Mouse (Mus musculus): ENCODE results near the gene Cldn3. TPM values are rescaled to one million over a fixed set of nuclear protein-coding genes. Genes with fewer than 3 reads are reported as not detected.

Gene Cldn3
- polyA plus RNA-seq, 1 experiment = 26.7 TPM

DNA sequence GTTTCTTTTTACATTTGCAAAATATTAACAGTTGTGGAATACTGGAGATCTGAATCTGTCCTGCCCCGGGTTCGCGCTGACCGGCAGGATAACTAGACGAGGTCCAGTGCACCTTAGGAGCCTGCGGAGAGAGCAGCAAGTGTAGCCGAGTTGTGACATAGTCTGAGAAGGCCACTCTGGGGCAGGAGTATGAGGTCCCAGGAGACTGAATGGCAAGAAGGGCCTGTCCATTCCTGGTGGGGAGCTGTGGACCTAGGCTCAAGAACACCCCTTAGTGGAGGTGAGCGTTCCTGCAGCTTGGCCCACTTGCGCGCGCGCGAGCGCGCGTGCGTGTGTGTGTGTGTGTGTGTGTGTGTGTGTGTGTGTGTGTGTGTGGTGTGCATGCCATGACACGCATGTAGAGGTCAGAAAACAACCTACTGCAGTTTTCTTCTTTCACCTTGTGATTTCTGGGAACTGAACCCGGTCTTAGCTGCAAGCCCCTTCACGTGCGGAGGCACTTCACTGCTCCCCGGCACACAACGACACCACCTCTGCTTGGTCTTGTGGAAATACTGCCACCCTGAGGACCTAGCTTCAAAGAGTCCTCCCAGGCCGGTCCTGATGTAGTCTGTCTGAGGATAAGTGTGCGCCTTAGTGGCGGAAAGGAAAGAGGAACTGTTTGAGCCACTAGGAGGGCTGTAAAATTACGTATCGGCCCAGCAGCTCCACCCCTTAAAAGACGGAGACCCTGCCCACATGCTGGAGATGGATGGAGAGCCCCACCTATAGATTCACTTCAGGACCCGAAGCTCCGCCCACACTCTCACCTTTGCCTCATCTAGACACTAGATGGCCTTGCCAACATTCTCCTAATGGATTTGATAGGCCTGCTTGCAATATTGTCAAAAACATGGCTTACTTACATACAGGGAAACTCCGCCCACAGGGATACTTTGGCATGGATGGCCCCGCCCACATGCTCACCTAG, 19.9 kb upstream of the Cldn3 start:
- Histone ChIP-seq H3K4me3 (ENCODE audit: insufficient read depth, low read depth, low read length) (peak overlapping the region; percentile 15; the same call in 1 of the 2 replicates), H3K27me3 (replicated peaks; ENCODE audit: control insufficient read depth, insufficient read depth, low read length) (no peaks in the 10 kb centered on the region), H3K36me3 (ENCODE audit: control insufficient read depth, insufficient read depth, low read length) (no peaks in the 10 kb centered on the region), H3K4me1 (ENCODE audit: control insufficient read depth, insufficient read depth, low read length) (no peaks in the 10 kb centered on the region), H3K27ac (ENCODE audit: insufficient read depth, low read depth, low read length) (no peak overlapping the region)
- DNase-seq = peak; percentile 61
- WGBS = 7% methylated on average over 33 of the region's 33 CpGs
- no peak for TF ChIP-seq POLR2A (IDR thresholded peaks at IDR 0.05; ENCODE audit: low read depth, low read length)
- TF ChIP-seq CTCF (conservative IDR thresholded peaks at IDR 0.05; ENCODE audit: insufficient read depth, insufficient read length, low read depth, low read length) = peak; percentile 53

DNA sequence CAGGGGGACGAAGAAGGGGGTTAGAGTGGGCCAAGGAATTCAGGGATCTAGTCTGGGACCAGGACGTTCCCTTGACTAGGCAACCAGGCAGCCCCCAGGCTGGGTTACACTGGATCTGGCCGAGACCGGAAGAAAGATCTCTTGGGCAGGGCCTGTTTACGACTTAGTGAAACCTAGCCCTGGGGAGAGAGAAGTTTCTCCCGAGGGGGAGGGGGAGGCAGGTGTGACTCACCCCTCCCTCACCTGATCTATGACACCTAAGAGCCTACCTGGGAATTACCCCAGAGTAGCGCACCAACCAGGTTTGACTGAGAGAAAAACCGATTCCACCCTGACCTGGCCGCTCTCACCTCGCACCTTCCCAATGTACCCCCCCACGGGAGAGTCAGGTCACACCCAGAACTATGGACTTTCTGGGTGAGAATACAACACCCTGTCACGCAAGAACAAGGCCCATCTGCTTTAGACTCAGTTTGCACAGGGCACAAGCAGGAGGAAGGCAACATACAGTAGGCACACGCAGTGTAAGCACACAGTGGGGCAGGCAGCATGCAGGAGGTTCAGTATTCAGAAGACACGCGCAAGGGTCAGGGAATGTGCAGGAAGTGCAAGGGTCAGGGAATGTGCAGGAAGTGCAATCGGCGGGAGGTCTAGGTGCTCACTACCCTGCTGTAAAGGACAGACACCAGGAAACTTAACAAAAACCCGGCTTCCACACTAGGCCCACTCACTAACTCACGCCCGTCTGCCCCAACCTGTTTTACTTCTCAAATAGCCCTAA, 18.7 kb upstream of the Cldn3 start:
- no peak for DNase-seq
- Histone ChIP-seq H3K36me3 (ENCODE audit: control insufficient read depth, insufficient read depth, low read length) (no peaks in the 10 kb centered on the region), H3K27me3 (replicated peaks; ENCODE audit: control insufficient read depth, insufficient read depth, low read length) (no peaks in the 10 kb centered on the region), H3K4me3 (ENCODE audit: insufficient read depth, low read depth, low read length) (no peak overlapping the region), H3K27ac (ENCODE audit: insufficient read depth, low read depth, low read length) (no peak overlapping the region), H3K4me1 (ENCODE audit: control insufficient read depth, insufficient read depth, low read length) (no peaks in the 10 kb centered on the region)
- TF ChIP-seq CTCF (conservative IDR thresholded peaks at IDR 0.05; ENCODE audit: insufficient read depth, insufficient read length, low read depth, low read length) (no peak), POLR2A (IDR thresholded peaks at IDR 0.05; ENCODE audit: low read depth, low read length) (no peak)
- 69% methylated on average over 20 of the region's 20 CpGs for WGBS

DNA sequence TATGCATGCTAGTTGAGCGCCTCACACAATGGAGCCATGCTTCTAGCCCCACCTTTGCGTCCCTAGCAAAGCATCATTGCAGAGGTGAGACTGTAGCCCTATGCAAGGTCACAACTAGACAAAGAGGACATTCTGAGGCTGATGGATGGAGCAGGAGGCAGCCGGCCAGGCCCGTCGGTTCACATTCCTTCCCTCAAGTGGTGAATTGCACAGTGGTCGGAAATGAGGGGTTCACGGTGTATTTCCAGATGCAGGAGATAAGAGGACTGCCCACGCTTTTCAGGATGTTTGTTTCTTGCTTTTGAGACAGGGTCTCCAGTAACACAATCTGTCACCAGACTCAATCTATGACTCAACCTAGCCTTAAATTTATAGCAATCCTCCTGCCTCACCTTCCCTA, 15.3 kb upstream of the Cldn3 start:
- 64% methylated on average over 8 of the region's 8 CpGs for WGBS
- no peak for TF ChIP-seq CTCF (conservative IDR thresholded peaks at IDR 0.05; ENCODE audit: insufficient read depth, insufficient read length, low read depth, low read length)
- TF ChIP-seq POLR2A (IDR thresholded peaks at IDR 0.05; ENCODE audit: low read depth, low read length) = no peak
- Histone ChIP-seq H3K27ac (ENCODE audit: insufficient read depth, low read depth, low read length) (no peak overlapping the region), H3K27me3 (replicated peaks; ENCODE audit: control insufficient read depth, insufficient read depth, low read length) (no peaks in the 10 kb centered on the region), H3K4me1 (ENCODE audit: control insufficient read depth, insufficient read depth, low read length) (no peaks in the 10 kb centered on the region), H3K4me3 (ENCODE audit: insufficient read depth, low read depth, low read length) (no peak overlapping the region), H3K36me3 (ENCODE audit: control insufficient read depth, insufficient read depth, low read length) (no peaks in the 10 kb centered on the region)
- no peak for DNase-seq

DNA sequence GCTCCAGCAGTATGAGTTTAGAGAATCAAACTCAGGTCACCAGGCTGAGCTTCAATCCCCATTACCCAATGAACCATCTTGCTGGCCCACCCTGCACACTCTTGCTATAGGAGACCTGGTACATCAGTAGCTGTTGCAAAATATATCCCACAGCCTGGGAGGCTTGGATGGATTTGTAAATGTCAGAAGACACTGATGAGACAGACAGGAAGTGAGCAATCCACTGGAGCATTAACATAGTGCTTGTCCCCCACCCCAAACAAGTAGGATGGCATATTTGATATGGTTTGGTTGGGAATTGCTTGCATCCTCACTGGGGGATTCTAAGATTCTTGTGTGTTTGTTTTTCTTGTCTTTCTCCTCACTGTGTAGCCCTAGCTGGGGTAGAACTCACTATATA, 12.9 kb upstream of the Cldn3 start:
- no peak for TF ChIP-seq POLR2A (IDR thresholded peaks at IDR 0.05; ENCODE audit: low read depth, low read length)
- no peak for DNase-seq

DNA sequence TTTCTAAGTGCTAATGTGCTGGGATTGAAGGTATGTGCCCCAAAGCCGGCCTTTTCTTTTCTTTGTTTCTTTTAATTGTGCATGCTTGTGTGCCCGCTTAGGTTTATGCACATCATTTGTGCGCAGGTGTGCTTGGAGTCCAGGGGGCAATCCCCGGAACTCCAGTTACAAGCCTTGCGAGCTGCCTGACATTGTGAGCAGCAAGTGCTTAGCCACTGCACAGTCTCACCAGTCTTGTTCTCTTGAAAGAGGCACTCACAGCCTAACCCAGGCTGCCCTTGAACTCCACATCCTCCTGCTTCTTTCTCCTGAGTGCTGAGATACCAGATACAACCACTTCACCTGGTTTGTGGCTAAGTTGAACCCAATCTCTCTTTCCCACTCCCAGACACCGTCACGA, 12.5 kb upstream of the Cldn3 start:
- no peak for TF ChIP-seq POLR2A (IDR thresholded peaks at IDR 0.05; ENCODE audit: low read depth, low read length)
- no peak for TF ChIP-seq CTCF (conservative IDR thresholded peaks at IDR 0.05; ENCODE audit: insufficient read depth, insufficient read length, low read depth, low read length)
- Histone ChIP-seq H3K4me3 (ENCODE audit: insufficient read depth, low read depth, low read length) (no peak overlapping the region), H3K4me1 (ENCODE audit: control insufficient read depth, insufficient read depth, low read length) (no peaks in the 10 kb centered on the region), H3K27me3 (replicated peaks; ENCODE audit: control insufficient read depth, insufficient read depth, low read length) (no peaks in the 10 kb centered on the region), H3K36me3 (ENCODE audit: control insufficient read depth, insufficient read depth, low read length) (no peaks in the 10 kb centered on the region), H3K27ac (ENCODE audit: insufficient read depth, low read depth, low read length) (no peak overlapping the region)
- DNase-seq = no peak
- WGBS = 90% methylated on average over 7 of the region's 7 CpGs

More for the DNA sequence above, 12.9 kb upstream of the Cldn3 start:
- Histone ChIP-seq H3K27me3 (replicated peaks; ENCODE audit: control insufficient read depth, insufficient read depth, low read length) (no peaks in the 10 kb centered on the region), H3K27ac (ENCODE audit: insufficient read depth, low read depth, low read length) (no peak overlapping the region), H3K4me1 (ENCODE audit: control insufficient read depth, insufficient read depth, low read length) (no peaks in the 10 kb centered on the region), H3K36me3 (ENCODE audit: control insufficient read depth, insufficient read depth, low read length) (no peaks in the 10 kb centered on the region), H3K4me3 (ENCODE audit: insufficient read depth, low read depth, low read length) (no peak overlapping the region)

DNA sequence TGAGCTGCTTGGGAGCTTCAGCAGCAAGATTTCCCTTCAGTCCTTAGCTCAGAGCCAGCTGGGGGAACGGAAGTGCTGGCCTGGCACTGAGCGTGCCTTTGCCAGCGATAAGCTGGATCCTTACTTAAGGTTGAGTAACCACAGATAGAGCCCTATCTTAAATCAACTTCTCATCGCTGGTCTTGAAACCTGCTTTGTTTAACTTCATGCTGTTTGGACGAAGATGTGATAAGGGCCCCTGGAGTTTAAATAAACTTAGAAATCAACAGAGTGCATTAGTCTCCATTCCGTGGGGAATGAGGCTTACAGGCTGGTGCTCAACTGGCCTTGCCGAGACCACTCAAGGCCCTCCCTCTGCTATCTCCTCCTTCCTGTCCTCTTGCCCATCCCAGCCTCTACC, 11.7 kb upstream of the Cldn3 start:
- DNase-seq = no peak
- no peaks in the 10 kb centered on the region for H3K36me3 ChIP-seq (ENCODE audit: control insufficient read depth, insufficient read depth, low read length)
- H3K4me1 ChIP-seq (ENCODE audit: control insufficient read depth, insufficient read depth, low read length) = no peaks in the 10 kb centered on the region
- no peak overlapping the region for H3K4me3 ChIP-seq (ENCODE audit: insufficient read depth, low read depth, low read length)
- WGBS = 60% methylated on average over 7 of the region's 7 CpGs
- TF ChIP-seq POLR2A (IDR thresholded peaks at IDR 0.05; ENCODE audit: low read depth, low read length) = no peak
- no peak overlapping the region for H3K27ac ChIP-seq (ENCODE audit: insufficient read depth, low read depth, low read length)
- no peaks in the 10 kb centered on the region for H3K27me3 ChIP-seq (replicated peaks; ENCODE audit: control insufficient read depth, insufficient read depth, low read length)

DNA sequence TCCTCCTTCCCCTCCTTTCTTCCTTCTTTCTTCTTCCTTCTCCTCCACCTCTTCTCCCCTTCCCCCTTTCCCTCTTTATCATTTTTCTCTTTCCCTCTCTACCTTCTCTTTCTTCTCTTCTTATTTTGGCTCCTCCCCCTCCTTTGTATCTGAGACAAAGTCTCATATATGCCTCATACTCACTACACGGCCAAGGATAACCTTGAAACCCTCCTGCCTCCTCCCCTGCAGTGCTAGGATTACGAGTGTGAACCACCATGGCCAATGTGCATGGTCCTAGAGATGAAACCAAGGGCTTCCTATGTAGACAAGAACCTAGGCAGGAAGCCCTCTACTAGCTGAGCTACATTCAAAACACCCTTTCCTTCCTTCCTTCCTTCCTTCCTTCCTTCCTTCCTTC, 11.1 kb upstream of the Cldn3 start:
- no peaks in the 10 kb centered on the region for H3K27me3 ChIP-seq (replicated peaks; ENCODE audit: control insufficient read depth, insufficient read depth, low read length)

More for the DNA sequence above, 11.1 kb upstream of the Cldn3 start:
- no peaks in the 10 kb centered on the region for H3K36me3 ChIP-seq (ENCODE audit: control insufficient read depth, insufficient read depth, low read length)
- H3K4me1 ChIP-seq (ENCODE audit: control insufficient read depth, insufficient read depth, low read length) = no peaks in the 10 kb centered on the region
- no peak overlapping the region for H3K27ac ChIP-seq (ENCODE audit: insufficient read depth, low read depth, low read length)
- TF ChIP-seq CTCF (conservative IDR thresholded peaks at IDR 0.05; ENCODE audit: insufficient read depth, insufficient read length, low read depth, low read length) (no peak), POLR2A (IDR thresholded peaks at IDR 0.05; ENCODE audit: low read depth, low read length) (no peak)
- H3K4me3 ChIP-seq (ENCODE audit: insufficient read depth, low read depth, low read length) = no peak overlapping the region
- WGBS = 57% methylated on average over 2 of the region's 2 CpGs
- no peak for DNase-seq

All from kidney, adult 2 months (tissue).